Mouse (Mus musculus) WW6 (cell line): ENCODE data around the gene Lmln.
"Not testable (repeated sequence)": the region's sequence is repeated elsewhere in the genome, so short reads cannot be mapped to it uniquely, and the experiment has no call there.

Source experiments
- DNase-seq: peaks from one replicate; pipeline ENCODE4 v3.0.0-alpha.2; 2013; ENCODE audit warnings: low read depth, low spot score

The Lmln gene

GRCm38 (mm10) chr16:33062024-33062681 lies at the start of gene Lmln:
TSS of gene Lmln (plus strand) at chr16:33062521.
- peak; percentile 63 for DNase-seq

DNA sequence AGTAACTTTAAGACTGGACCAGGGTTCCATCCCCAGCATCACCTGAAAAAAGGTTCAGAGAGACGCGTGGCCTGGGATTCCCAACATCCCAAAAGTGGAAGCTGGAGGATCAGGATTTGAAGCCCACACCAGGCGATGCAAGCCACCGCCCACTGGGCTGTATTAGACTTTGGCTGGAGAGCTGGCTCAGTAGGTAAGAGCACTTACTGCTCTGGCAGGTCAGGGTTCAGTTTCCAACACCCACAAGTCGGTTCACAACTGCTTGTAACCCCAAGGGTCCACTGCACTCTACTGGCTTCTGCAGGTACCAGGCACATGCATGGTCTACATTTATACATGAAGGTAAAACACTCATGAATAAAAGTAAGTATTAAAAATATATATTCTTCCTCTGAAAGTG lies 48.5 kb upstream of the Lmln start:
- DNase-seq = no peak

DNA sequence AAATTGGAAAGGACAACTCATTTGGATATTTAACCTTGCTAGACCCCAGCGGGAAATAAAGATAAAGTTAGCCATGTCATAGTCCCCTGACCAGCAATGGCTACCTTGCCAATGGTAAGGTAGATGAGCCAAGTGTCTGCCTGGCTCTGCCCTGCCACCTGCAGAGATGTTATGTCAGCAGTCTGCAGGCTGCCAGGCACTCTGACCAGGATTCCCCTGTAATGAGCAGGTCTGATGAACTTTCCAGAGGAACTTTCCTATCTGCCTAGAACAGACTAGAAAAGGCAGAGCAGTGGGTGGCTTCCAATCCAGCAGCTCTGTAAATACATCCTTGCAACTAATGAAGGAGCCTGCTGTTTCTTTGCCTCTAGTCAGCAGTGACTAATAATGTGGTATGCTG lies 47.4 kb upstream of the Lmln start:
- DNase-seq = no peak

- DNase-seq = no peak
Measured at GRCm38 (mm10) chr16:33015396-33015907, 46.9 kb upstream of the Lmln start.

DNA sequence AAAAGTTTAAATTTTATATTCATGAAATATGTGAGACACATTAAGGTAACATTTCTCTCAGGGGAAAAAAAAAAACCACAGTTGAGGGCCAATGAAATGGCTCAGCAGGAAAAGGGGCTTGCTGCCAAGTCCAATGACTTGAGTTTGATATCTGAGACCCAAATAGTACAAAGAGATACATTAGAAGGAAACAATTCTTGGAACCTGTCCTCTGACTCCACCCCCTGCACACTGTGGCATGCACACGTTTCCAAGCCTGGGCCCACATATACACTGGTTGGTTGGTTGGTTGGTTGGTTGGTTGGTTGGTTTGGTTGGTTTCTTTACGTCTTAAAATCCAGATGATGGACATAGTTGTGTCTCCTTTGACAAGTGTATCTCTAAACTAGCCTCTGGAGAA lies 46.3 kb upstream of the Lmln start:
- no peak for DNase-seq

- DNase-seq = no peak
Measured at GRCm38 (mm10) chr16:33017677-33018349, 44.5 kb upstream of the Lmln start.

- DNase-seq = no peak
Measured at GRCm38 (mm10) chr16:33019117-33019770, 43.1 kb upstream of the Lmln start.

GRCm38 (mm10) chr16:33021381-33021780 lies 40.9 kb upstream of the Lmln start:
- no peak for DNase-seq

GRCm38 (mm10) chr16:33023750-33024149 lies 38.6 kb upstream of the Lmln start:
- peak; percentile 65 for DNase-seq

GRCm38 (mm10) chr16:33024456-33025104 lies 37.7 kb upstream of the Lmln start:
- DNase-seq = no peak

DNA sequence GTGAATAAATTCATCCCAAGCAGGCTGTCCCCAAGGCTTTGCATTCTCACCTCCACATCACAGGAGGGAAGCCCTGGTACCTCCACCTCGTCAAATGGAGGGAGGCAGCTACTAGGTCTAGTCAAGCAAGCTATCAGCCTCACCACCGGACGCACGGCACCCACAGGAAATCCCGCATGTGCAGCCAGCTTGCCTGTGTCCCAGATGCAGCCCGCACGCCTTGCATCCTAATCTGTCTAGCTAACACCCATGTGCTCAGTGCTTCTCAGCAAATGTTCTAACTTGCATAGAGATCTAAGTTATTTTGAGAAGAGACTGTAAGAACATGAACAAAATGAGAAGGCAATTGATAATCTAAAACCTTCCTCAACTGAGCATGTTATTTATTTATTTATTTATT lies 36.0 kb upstream of the Lmln start:
- no peak for DNase-seq

DNA sequence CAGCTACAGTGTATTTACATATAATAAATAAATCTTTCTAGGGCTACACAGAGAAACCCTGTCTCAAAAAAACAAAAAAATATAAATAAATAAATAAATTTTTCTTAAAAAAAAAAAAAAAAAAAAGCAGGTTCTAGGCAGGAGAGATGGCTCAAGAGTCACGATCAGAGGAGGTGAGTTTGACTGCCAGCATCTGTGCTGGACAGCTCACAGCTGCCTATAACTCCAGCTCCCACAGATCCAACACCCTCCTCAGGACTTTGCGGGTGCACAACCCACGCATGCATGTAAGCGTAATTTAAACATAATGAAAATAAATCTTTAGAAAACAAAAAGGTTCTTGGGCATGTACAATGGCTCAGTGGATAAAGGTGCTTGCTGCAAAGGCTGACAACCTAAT lies 26.3 kb upstream of the Lmln start:
- no peak for DNase-seq

DNA sequence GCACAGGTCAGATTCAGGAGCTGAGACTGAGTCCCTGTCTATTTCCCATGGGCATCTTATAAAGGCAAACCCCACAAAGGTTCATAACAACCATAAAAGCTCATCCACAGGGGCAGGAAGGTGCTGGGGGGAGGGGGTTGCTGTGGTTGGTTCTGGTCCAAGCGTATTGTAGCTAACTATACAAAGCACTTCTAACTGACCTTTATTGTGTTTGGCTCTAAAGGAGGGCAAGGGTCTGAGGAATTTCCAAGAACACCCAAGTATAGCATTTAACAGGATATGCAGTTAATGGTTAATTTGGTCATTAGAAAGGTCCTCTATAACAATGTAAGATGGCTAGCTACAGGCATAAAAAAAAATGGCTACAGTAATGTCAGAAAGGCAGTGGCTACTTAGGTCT lies 19.6 kb upstream of the Lmln start:
- no peak for DNase-seq

- DNase-seq = no peak
Measured at GRCm38 (mm10) chr16:33043268-33043667, 19.1 kb upstream of the Lmln start.

GRCm38 (mm10) chr16:33048004-33048403 lies 14.3 kb upstream of the Lmln start:
- DNase-seq = no peak

DNA sequence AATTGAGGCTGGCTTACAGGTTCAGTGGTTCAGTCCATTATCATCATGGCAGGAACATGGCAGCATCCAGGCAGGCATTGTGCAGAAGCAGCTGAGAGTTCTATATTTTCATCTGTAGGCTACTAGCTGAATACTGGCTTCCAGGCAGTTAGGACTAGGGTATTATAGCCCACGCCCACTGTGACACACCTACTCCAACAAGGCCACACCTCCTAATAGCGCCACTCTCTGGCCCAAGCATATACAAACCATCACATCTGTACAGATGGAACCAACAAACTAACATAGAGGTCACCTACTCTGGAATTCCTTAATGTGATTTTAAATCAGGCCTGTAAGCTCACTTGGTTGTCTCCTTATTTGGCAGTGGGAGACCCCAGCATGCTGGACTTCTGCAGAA lies 13.6 kb upstream of the Lmln start:
- no peak for DNase-seq

GRCm38 (mm10) chr16:33049809-33050208 lies 12.5 kb upstream of the Lmln start:
- no peak for DNase-seq

GRCm38 (mm10) chr16:33053141-33053540 lies 9.2 kb upstream of the Lmln start:
- no peak for DNase-seq

DNA sequence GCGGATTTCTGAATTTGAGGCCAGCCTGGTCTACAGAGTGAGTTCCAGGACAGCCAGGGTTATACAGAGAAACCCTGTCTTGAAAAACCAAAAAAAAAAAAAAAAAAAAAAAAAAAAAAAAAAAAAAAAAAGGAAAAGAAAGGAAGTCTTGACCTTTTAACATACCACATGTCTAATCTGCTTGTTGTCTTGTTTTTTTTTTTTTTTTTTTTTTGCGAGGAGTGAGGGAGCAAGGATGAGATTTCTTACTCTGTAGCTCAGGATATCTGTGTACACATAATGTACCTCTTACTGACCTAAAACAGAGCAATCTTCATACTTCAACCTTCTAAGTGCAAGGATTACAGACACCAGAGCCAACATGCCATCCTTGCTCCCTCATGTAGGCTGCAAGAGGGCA lies 7.4 kb upstream of the Lmln start:
- DNase-seq = not testable (repeated sequence)

GRCm38 (mm10) chr16:33055655-33056054 lies 6.7 kb upstream of the Lmln start:
- DNase-seq = no peak

- peak; percentile 67 for DNase-seq
Measured at GRCm38 (mm10) chr16:33056095-33056785, 6.1 kb upstream of the Lmln start, which contains the start of the genes Iqcg and Rpl35a. TSS of gene Iqcg (minus strand) at chr16:33056218. TSS of gene Rpl35a (plus strand) at chr16:33056453.
